Mouse (Mus musculus) thymus, postnatal 14 days (tissue): Measurements from ENCODE around the gene Ephx1.

Experiments used
- DNase-seq: peaks from one replicate; pipeline ENCODE4 v3.0.0; 2021

Gene Ephx1

GRCm38 (mm10) chr1:180934467-180935419 is 86.0 kb downstream of the Ephx1 start, which contains the start of gene Lefty1:
Gene Lefty1, plus strand, starts transcription at chr1:180935022.
- no peak for DNase-seq

- no peak for DNase-seq
These were observed 87.0 kb downstream of the Ephx1 start for GRCm38 (mm10) chr1:180933659-180934058.

- no peak for DNase-seq
These were observed 89.6 kb downstream of the Ephx1 start for GRCm38 (mm10) chr1:180931106-180931505.

- DNase-seq, result no peak
These were observed 91.1 kb downstream of the Ephx1 start for GRCm38 (mm10) chr1:180929599-180929998.

GRCm38 (mm10) chr1:180926286-180926685 is 94.4 kb downstream of the Ephx1 start:
- no peak for DNase-seq
